Mouse (Mus musculus) adrenal gland, postnatal 25 days (tissue): ENCODE measurements around the gene Tnfrsf11a. TPM values are rescaled to one million over a fixed set of nuclear protein-coding genes. Genes with fewer than 3 reads are reported as not detected.
"Not testable (repeated sequence)": the region's sequence is repeated elsewhere in the genome, so short reads cannot be mapped to it uniquely, and the experiment has no call there.

Experiments
- DNase-seq: peaks from one replicate; pipeline ENCODE4 v3.0.0; 2021; ENCODE audit warnings: mixed read lengths
- long read RNA-seq: library from polyadenylated mRNA; stranded (forward); transcript quantifications from one replicate; pipeline ENCODE4 v2.0.0, GENCODE M21; 2021
- total RNA-seq: library from RNA; stranded (reverse); gene quantifications from 2 replicates; pipeline ENCODE4 v1.2.3, GENCODE M21; 2021

Tnfrsf11a gene
- total RNA-seq: 1.4 and 3.6 TPM in 2 replicates
- long read RNA-seq, partial matches to known transcripts: 3 of 5 reads
- long read RNA-seq, other reads (novel, unspliced or antisense): 2 of 5 reads

DNA sequence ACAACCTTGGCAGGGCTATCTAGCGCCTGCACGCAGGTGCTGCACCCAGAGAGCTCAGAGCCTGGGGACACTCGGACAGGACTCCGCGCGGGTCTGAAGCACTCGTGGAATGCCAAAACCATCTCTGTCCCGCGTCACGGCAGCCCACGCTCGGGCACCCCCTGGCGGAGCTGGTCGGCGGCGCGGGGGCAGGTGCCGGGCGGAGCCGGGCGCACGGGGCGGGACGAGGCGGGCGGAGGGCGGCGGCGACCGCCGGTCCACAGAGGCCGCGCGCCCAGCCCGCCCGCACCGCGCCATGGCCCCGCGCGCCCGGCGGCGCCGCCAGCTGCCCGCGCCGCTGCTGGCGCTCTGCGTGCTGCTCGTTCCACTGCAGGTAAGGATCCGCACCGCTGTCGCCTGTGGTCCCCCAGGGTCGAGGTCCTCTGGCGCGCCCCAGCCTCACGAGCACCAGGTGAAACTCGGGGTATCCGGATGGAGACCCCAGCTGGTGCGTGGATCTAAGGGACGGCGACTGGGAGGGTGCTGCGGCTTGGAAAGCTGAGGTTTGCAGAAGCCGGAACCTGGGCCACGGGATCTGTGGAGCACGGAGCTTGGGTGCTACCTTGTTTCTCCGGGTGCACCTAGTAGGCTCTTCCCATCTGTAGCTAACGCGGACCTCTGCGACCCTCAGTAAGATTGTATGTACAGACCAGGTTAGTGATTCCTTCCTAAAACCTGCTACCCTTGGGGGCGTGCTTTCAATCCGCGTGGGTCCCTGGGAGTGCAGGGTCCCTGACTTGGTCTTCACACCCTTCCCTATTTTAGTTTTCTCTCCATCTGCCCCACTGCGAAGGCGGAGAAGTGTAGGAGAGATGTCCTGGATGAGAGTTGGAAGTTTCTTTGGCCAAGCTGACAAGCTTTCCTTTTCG, at the start of gene Tnfrsf11a:
Gene Tnfrsf11a, plus strand, starts transcription at position 262 of the 908 bp plus-strand sequence.
- DNase-seq: peak; percentile 73

DNA sequence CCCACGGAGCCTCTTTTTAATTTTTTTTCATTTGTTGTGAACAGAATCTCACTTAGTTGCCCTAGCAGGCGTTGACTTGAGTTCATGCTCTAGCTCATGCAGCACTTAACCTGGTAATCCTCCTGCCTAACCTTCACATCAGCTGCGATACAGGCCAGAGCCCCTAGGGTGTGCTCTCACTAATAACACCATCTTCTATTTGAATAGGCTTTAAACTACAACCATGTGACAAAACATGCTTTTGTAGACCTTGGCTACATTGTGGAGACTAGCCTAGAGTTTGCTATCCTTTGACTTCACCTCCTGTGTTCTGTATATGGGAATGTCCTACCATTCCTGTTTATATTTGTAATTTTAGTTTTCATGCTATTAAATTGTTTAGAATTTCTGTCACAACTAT, 45.2 kb upstream of the Tnfrsf11a start:
- no peak for DNase-seq

DNA sequence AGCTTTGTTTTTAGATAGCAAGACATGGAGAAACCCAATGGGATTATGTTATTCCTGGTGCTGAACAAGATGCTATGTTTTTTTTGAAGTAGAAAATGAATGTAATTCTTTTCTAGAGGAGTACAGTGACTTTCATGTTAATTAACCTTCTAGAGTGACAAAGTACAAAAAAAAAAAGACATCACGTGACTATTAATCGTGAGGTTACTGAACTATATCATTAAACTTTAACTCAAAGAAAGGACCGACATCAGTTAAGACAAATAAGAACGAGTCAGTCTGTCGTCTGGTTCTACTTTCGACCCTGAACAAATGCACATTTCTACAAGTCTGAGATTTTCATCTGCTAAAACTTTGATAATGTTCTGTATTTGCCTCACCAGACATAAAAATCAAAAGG, 42.2 kb upstream of the Tnfrsf11a start:
- DNase-seq: no peak

DNA sequence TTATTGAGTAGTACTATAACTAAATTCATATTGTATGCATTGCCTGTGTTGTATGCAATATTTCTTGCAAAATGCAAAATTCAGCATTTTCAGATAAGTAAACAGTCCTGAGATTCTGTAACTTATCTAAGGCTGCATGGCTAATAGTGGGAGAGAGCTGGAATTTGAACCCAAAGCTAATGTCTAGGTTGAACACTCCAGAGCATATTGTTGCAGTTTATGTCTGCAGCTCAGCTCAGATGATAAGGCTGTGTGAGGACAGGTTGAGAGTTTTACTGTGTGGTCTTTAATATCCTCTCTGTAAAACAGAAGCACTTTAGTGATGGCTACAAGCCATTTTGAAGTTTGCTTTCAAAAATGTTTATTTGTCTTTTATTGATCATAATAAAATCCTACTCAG, 41.0 kb upstream of the Tnfrsf11a start:
- DNase-seq: no peak

DNA sequence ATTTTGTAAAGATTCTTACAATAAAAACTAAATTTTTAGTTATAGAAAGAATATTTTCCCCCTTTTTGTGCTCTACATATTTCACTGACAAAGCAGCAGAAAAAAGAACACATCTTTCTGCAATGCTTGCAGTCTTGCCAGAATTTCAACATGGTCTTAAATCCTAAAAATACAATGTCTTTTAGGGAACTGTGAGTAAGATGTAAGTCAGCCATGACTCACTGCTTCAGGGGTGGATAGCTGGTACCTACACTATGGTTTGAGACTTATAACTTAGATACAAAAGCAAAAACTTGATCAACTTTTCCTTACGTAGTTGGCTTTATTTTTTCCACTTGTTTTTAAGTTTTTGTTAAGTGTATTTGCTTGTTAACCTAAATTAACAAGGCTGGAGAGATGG, 38.0 kb upstream of the Tnfrsf11a start:
- no peak for DNase-seq

DNA sequence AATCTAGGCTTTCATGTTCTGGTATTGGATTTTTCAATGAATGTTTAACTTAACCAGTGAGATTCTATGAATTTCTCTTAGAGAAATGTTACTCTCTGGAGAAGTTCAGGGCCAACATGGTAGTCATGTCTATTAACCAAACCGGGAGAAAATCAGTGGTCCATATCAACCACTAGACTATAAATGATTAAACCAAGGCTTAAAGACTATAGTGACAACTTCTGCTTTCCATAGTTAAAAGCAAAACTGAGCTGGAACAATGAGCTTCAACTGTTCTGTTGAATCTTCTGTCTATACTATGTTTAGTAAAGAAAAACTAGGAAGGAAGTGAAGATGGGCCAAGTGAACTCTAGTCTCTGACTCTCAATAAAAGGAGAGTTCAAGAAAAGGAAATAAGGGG, 34.1 kb upstream of the Tnfrsf11a start:
- DNase-seq: no peak

DNA sequence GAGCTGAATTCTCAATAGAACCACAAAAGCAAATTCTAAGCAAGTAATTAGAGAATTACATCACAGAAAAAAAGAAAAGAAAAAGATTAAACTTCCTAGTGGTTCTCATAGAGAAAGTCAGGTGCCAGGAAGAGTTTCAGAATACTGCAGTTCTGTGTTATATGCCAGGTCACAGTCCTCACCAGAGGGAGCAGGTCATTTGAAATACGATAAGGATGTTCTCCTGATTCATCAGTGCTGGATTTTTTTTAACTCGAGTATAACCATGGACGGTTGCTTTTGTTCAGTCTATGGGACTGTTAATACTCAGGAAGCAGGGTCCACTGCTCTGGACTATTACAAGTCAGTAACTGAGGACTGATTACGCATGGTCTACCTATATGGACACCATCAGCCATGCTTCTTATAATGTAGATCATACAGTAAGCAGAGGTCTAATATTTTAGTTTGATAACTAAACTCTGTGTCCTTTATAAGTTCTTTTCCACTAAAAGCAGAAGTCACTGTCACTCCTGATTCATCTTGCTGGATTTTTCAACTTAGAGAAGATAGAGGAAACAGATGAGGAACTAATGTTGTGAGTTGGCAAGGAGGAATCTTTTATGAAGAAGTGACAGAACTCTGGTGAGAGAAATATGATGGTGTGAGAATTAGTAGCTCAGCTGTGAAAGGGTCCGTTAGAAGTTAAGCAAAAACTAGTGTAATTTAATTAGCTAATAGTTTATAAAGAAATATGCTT, 33.5 kb upstream of the Tnfrsf11a start:
- no peak for DNase-seq

DNA sequence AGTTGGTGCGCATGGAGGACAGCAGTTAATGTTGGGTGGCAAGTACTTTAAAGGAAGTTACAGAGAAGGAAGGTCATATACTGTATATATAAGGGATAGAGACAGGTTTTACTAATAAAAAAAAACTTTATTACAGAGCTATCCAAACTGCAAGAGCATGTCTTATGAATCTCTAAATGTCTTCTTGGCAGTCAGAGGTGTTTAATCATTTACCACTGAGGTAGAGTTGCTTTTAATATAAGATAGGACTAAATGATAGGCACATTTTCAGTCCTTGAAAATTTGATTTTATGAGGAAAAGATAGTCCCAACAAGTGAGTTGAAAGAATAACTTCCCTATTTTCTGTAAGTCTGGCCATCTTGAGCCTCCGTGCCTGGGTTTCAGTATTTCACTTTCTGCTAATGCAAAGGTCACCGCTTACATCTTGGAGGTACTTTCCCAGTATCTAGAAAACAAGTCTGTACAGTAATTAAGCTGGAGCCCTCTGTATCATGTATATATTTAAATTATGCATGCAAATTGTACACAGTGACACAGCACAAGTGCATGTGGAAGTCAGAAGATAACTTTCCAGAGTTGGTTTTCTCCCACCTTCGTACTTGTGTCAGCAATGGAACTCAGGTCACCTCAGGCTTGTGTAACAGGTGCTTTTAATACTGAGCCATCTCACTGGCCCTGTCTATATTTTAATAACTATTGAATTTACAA, 32.3 kb upstream of the Tnfrsf11a start:
- no peak for DNase-seq

DNA sequence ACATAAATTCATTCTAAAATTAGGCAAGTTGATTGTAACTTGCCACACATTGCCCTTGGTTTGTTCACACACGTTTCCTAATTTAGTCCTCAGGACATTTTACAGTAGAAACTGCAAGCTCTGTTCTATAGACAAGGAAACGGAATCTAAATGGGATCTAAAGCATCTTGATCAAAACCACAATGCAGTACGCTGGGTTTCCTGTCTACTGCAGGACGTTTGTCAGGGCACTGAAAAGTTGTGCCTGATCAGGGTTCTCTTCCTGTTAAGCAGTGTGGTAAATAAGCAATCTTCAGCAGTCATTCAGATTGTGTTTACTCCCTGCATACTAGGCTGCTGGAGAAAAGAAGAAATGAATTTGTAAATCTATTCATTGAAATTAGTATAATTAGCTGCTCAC, 28.3 kb upstream of the Tnfrsf11a start:
- DNase-seq: no peak

DNA sequence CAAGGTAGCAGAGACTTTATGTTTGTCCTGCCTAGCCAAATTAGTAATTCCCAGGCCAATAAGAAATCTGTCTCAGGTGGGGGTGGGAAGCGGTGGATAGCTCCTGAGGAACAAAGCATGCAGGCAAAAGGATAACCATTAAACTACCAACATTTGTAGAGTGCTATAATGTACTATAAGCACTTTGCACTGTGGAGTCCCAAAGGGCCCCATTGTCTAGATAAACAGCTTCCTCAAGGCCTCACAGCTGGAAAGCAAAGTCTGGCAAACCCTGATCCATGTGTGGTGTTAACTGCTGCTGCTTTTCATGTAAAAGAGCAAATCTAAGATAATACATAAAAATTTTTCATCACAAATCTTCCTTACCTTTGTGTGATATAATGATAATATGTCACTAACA, 27.6 kb upstream of the Tnfrsf11a start:
- no peak for DNase-seq

DNA sequence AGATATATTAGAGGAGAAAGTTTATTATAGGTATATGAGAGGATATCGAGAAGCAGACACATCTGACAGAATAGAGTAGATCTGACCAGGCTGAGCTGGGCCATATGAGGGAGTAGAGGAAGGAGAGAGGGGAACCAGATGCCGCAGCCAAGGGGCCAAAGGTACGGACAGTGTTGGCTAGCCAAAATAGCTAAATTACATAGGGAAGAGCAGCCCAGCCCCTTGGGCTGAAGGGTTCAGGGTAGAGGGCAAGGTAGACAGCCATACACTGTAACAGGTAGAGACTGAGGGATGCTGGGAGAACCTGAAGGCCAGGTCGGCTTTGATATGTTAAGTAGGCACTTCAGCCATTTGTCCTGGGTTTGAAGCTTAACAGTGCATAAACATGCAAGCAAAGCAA, 21.7 kb upstream of the Tnfrsf11a start:
- DNase-seq: no peak

DNA sequence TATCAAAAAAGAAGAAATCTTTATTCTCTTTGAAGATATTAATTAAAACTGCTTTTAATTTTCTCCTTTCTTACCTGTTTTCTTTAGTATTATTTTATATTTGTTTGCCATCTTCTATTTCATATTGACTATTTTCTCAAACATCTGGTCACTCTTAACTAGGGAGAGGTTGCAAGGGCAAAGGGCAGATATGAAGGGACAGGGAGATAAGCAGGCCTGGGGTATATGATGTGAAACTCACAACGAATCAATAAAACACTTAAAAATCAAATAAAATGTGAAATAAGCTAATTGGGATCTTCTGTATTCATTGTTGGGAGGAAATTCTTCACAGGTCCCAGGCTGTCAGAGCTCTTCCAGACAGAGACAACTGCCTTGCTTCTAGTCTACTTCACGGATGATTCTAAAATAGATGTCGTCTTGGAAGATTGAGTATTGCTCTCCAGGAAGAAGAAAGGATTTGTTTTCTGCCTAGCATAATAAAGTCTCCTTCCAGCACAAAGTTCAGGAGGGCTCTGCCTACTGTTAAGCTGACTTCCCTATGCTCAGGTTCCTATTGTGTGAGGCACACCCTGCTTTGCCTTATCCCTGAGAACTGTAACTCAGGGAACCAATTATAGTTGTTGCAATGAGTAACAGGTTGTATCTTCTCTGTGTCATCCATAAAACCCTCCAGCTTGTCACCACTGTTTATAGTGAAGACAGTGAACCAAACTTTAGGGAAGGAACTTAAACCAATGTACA, 20.9 kb upstream of the Tnfrsf11a start:
- no peak for DNase-seq

DNA sequence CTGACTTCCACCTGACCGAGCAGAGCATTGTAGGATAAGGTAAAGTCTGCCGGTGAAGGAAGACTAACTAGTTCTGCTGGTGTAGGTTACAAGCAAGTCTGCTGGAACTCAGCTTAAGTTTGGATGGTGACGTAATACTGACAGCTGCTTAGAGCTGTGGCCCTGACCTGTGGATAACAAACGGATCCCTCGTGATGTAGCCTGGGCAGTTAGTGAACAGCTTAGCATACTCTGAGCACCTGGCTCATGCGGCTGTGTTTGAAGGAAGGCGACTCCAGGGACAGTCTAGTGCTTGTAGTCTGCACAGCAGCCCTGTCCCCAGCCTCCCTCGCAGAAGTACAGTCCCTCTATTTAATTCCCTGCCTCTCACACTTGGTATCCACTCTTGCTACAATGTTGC, 14.9 kb upstream of the Tnfrsf11a start:
- DNase-seq: no peak

DNA sequence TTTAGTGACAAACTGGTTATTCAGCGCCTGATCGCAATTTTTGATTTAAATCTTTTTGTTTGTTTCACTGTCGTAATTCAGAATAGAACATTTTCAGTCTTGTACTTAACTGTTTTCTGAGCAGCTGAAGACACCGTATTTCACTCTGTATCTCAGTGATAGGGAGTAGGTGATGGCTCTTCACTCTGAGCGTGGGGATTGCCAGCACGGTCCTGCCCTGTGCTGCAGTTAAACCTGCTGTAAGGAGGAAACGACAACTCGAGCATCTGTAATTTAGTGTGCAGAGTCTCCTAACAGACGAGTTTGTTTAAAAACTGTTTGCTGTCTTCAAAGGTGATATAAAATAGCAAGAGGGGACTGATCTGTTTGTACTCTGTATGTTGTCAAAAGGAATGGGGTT, 14.4 kb upstream of the Tnfrsf11a start:
- not testable (repeated sequence) for DNase-seq

DNA sequence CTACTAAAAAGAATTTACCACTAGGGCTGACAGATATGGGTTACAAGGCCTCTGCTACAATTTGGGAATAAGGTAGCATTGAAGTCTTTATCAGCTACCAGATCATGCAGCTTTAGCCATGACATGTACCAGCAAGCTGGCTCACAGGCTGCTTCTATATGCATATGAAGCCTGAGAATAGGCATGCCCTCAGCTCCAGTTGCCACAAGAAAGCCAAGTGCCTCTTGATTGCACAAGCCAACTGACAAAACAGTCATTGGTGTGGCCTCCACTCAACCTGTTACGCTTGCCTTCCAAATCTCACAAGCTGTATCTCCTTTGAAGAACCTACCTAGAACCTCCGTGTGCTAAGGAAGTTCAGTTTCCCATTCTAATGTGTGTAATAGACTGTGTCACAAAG, 12.1 kb upstream of the Tnfrsf11a start:
- no peak for DNase-seq

DNA sequence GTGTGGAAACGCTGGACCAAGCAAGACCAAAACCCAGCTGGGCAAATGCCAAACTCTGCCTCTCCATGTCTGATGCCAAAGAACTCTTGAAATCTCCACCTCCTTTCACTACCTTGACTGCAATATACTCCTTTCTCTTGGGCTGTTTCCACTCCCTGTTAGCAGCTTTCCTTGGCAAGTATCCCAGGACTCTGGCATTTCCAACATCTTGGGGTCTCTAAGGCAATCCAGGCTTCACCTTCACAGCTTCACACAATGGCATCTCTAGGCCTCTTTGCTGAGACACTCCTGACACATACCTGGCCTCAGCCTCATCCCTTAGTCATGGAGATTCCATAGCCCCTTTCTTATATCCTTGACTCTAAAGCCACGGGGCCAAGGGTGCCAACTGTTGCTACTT, 9.8 kb upstream of the Tnfrsf11a start:
- DNase-seq: no peak

DNA sequence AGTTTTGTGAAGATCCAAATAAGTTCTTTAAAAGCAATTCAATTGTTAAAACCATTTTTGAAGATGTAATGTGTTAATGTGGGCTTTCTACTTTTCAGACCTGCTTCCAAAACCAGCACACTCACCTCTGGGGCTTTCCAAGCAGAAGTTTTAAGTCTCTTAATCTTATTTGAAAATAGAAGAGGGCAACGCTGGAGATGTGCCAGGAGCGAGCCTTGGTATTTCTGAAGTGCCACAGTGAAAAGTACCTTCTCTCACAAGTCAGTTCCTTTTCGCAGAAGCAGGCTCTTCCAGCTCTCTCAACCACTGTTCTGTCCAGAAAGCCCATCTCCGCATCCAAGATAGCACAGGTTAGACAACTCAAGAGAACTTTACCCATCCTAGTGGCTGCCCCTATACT, 4.1 kb upstream of the Tnfrsf11a start:
- no peak for DNase-seq

DNA sequence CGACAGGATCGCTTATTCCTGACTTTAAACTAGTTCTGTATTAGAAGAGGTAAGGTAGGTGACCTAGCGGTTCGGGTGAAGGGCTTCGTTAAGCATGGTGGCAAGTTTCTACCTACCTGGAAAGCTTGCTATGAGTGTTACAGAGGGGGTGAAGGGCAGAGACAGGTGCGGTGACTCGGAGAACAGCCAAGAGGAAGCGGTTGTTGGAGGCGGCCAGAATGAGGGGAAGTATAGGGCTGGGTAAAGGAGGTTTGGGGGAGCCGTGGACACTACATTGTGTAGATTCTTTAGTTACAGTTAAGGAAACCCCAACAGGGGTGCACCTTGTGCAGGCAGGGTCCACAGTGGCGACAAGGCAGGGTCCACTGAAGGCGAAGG, 450 bp upstream of the Tnfrsf11a start:
- no peak for DNase-seq

DNA sequence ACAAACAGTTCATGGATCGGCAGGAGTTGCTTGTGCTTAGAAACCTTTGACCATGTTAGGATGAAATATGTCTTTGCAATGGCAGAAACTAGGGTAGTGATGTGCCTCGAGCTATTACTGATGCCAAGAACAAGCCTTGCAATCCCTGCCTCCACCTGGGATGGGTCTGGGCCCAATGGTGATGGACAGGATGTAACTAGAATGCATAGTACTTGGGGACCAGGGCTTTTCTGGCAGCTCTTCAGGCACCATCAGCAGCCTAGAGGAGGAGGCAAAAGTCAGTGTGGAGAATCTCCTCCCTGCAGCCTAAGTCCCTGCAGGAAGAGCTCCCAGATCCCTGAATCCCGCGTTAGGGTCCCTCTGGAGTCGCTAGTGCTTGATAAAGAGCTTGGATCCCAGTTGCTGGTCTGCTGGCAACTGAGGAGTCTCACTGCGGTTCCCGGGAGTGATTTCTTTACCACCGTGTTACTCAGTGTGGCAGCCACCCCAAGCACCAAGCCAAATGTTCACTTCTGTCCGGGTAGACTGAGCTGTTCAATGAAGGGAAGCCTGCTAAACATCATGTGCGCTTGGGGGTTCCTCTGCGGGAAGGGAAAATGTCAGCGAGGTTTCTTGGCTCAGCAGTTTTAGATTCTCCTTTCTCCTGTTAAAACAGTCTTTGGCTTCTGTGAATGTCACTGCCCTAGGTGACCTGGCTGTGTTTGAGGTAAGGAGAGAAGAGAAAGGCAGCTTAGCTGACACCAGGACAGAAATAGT, 1.1 kb downstream of the Tnfrsf11a start:
- no peak for DNase-seq

DNA sequence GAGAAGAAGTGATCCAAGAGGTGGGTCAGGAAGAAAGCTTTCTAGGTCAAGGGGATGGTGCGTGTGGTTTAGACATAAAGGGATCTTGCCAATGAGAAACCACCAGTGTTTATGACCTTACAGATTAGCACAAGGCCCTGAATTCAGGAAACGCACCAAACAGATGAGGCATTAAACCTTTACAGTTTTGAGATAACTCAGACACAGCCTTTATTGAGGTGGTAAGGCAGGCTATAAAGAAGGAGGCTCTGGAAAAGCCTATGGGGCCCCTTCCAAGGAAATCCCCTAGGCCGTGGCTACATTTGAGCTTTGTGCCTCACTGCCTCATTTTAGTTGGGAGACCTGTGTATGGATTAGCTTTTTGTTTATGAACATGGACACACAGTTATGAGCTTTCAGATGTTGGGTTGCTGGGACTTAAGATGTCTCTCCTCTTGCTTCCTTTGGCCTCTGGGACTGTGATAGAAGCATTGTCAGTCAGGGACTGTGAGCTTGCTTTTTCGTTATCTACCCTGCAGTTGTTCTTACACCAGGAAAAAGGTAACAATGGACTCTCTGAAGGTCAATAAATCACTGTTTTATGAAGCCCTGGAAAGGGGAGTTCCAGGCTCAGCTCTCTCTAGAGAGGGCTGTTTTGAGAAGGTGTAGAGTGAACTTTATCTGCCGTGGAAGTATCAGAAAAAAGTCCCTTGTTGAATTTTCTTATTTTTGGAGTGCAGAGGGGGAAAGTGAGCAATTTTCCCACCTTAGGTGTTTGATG, 3.9 kb downstream of the Tnfrsf11a start:
- DNase-seq: no peak

DNA sequence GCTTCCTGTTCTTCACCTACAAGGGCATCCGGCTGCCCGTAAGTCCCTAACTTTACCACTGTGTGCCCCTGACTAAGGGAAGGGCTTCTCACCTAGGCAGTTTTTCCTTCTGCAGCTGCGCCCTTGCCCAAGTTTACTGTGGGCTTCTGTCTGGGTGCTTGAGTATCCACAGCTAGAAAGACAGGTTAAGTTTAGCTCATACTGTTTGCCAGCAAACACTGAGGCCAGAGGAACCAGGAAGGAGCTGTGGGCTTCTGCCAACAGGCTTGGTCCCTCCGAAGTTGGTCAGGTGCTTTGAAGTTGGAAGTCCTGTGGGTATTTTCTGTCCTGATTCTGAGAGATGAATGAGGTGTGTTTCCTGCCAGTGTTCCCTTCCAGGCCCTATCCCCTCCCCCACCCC, 4.6 kb downstream of the Tnfrsf11a start:
- no peak for DNase-seq
